Mouse (Mus musculus): ENCODE measurements at regions not wholly inside any gene's neighbourhood (a gene's known extent, or its start where the extent isn't known, plus 50 kb on each side); places are given as distances from the start of the nearest gene placed in this dataset.

- DNase-seq (ENCODE audit: low spot score in 2 of 2), result no peak
- Histone ChIP-seq H3K4me3 (no peak overlapping the region), H3K27ac (0 out of 2 replicates have a peak overlapping the region, but pooled peaks have one; percentile 51)
- no peak for TF ChIP-seq CTCF (conservative IDR thresholded peaks at IDR 0.05)
These were observed 247.7 kb upstream of the 9630041A04Rik start for GRCm38 (mm10) chr9:101613933-101614332.

GRCm38 (mm10) chr9:101613471-101613870, 248.2 kb upstream of the 9630041A04Rik start:
- Histone ChIP-seq H3K27ac (0 out of 2 replicates have a peak overlapping the region, but pooled peaks have one; percentile 51), H3K4me3 (no peak overlapping the region)
- no peak for DNase-seq (ENCODE audit: low spot score in 2 of 2)
- no peak for TF ChIP-seq CTCF (conservative IDR thresholded peaks at IDR 0.05)

GRCm38 (mm10) chr9:101612971-101613370, 248.7 kb upstream of the 9630041A04Rik start:
- H3K4me3 ChIP-seq, result no peak overlapping the region
- no peak for TF ChIP-seq CTCF (conservative IDR thresholded peaks at IDR 0.05)
- no peak overlapping the region for H3K27ac ChIP-seq
- no peak for DNase-seq (ENCODE audit: low spot score in 2 of 2)

GRCm38 (mm10) chr9:101612571-101612970, 249.1 kb upstream of the 9630041A04Rik start:
- TF ChIP-seq CTCF (conservative IDR thresholded peaks at IDR 0.05), result no peak
- no peak for DNase-seq (ENCODE audit: low spot score in 2 of 2)
- Histone ChIP-seq H3K27ac (no peak overlapping the region), H3K4me3 (no peak overlapping the region)

GRCm38 (mm10) chr9:101611481-101611880, 250.2 kb upstream of the 9630041A04Rik start:
- H3K4me3 ChIP-seq, result no peak overlapping the region
- H3K27ac ChIP-seq, result no peak overlapping the region
- no peak for DNase-seq (ENCODE audit: low spot score in 2 of 2)
- TF ChIP-seq CTCF (conservative IDR thresholded peaks at IDR 0.05), result peak; percentile 54

GRCm38 (mm10) chr9:101610806-101611443, 250.7 kb upstream of the 9630041A04Rik start:
- no peak for DNase-seq (ENCODE audit: low spot score in 2 of 2)
- no peak overlapping the region for H3K27ac ChIP-seq
- no peak for TF ChIP-seq CTCF (conservative IDR thresholded peaks at IDR 0.05)

GRCm38 (mm10) chr9:101610338-101610737, 251.3 kb upstream of the 9630041A04Rik start:
- no peak for DNase-seq (ENCODE audit: low spot score in 2 of 2)
- Histone ChIP-seq H3K27ac (no peak overlapping the region), H3K4me3 (no peak overlapping the region)
- TF ChIP-seq CTCF (conservative IDR thresholded peaks at IDR 0.05), result no peak

More at GRCm38 (mm10) chr9:101610806-101611443, 250.7 kb upstream of the 9630041A04Rik start:
- no peak overlapping the region for H3K4me3 ChIP-seq

GRCm38 (mm10) chr9:101602799-101603198, 258.8 kb upstream of the 9630041A04Rik start:
- no peak overlapping the region for H3K27ac ChIP-seq

GRCm38 (mm10) chr9:101596898-101597297, 264.7 kb upstream of the 9630041A04Rik start:
- no peak overlapping the region for H3K27ac ChIP-seq
- TF ChIP-seq CTCF (conservative IDR thresholded peaks at IDR 0.05), result no peak

More at GRCm38 (mm10) chr9:101602799-101603198, 258.8 kb upstream of the 9630041A04Rik start:
- TF ChIP-seq CTCF (conservative IDR thresholded peaks at IDR 0.05), result no peak
- DNase-seq (ENCODE audit: low spot score in 2 of 2), result no peak
- no peak overlapping the region for H3K4me3 ChIP-seq

GRCm38 (mm10) chr9:101595101-101595650, 266.5 kb upstream of the 9630041A04Rik start:
- DNase-seq (ENCODE audit: low spot score in 2 of 2), result peak; percentile 16 to 44
- Histone ChIP-seq H3K27ac (peak overlapping the region; percentile 43; the same call in 1 of the 2 replicates), H3K4me3 (no peak overlapping the region)
- TF ChIP-seq CTCF (conservative IDR thresholded peaks at IDR 0.05), result no peak

More at GRCm38 (mm10) chr9:101596898-101597297, 264.7 kb upstream of the 9630041A04Rik start:
- H3K4me3 ChIP-seq, result no peak overlapping the region
- no peak for DNase-seq (ENCODE audit: low spot score in 2 of 2)

- no peak for TF ChIP-seq CTCF (conservative IDR thresholded peaks at IDR 0.05)
- no peak overlapping the region for H3K27ac ChIP-seq
- DNase-seq (ENCODE audit: low spot score in 2 of 2), result peak in 1 of 2 experiments; percentile 23
- no peak overlapping the region for H3K4me3 ChIP-seq
These were observed 269.0 kb upstream of the 9630041A04Rik start for GRCm38 (mm10) chr9:101592621-101593020.

- H3K4me3 ChIP-seq, result no peak overlapping the region
- DNase-seq (ENCODE audit: low spot score in 2 of 2), result no peak
- no peak for TF ChIP-seq CTCF (conservative IDR thresholded peaks at IDR 0.05)
- H3K27ac ChIP-seq, result no peak overlapping the region
These were observed 270.0 kb upstream of the 9630041A04Rik start for GRCm38 (mm10) chr9:101591681-101592080.

GRCm38 (mm10) chr9:101590310-101590709, 271.3 kb upstream of the 9630041A04Rik start:
- H3K4me3 ChIP-seq, result no peak overlapping the region
- no peak for TF ChIP-seq CTCF (conservative IDR thresholded peaks at IDR 0.05)
- no peak overlapping the region for H3K27ac ChIP-seq
- no peak for DNase-seq (ENCODE audit: low spot score in 2 of 2)

- H3K4me3 ChIP-seq, result no peak overlapping the region
- no peak for TF ChIP-seq CTCF (conservative IDR thresholded peaks at IDR 0.05)
- DNase-seq (ENCODE audit: low spot score in 2 of 2), result no peak
These were observed 280.6 kb upstream of the 9630041A04Rik start for GRCm38 (mm10) chr9:101581064-101581463.

More at GRCm38 (mm10) chr9:101581064-101581463, 280.6 kb upstream of the 9630041A04Rik start:
- no peak overlapping the region for H3K27ac ChIP-seq
